Comparison of ENCODE assay signal across 38 mouse cellular contexts in genomic region chr14:7804558-7804905, GRCm38 (mm10). TPM values are rescaled to one million over a fixed set of nuclear protein-coding genes. Genes with fewer than 3 reads are reported as not detected.
"Had no signal": no experiment of that assay in that cellular context is flagged by ENCODE, and none has a peak within 500 bp of the region (broad histone marks: within the 10 kb centered on the region; RNA-seq: fewer than 3 reads in every experiment).

No protein-coding gene starts in this region.

- H3K4me3 ChIP-seq: heart, embryonic 10.5 days; heart, embryonic 12.5 days; hindbrain, embryonic 10.5 days; hindbrain, embryonic 12.5 days; intestine, embryonic 15.5 days; layer of hippocampus, adult 2 months; left cerebral cortex, adult 2 months; limb, embryonic 13.5 days; limb, embryonic 15.5 days; liver, embryonic 12.5 days had no signal

- ATAC-seq: inflammation-experienced regulatory T-cells, adult 6 months; intestine, embryonic 15.5 days; intestine, postnatal 0 days; liver, embryonic 12.5 days had no signal

- H3K4me2 ChIP-seq: heart, embryonic 12.5 days; hindbrain, embryonic 12.5 days; hindbrain, embryonic 14.5 days; intestine, embryonic 15.5 days; limb, embryonic 13.5 days; limb, embryonic 15.5 days; liver, embryonic 12.5 days had no signal

- H3K9ac ChIP-seq: heart, embryonic 12.5 days; hindbrain, embryonic 12.5 days; hindbrain, embryonic 14.5 days; intestine, embryonic 15.5 days; limb, embryonic 13.5 days; limb, embryonic 15.5 days; liver, embryonic 12.5 days had no signal

- H3K4me1 ChIP-seq: hindbrain, embryonic 12.5 days; limb, embryonic 13.5 days had no signal

- DNase-seq: gastrocnemius, postnatal 14 days; gastrocnemius, postnatal 36 days; heart, adult 18-20 months; heart, postnatal 10 days; heart, postnatal 4 days; kidney, adult 18-20 months; kidney, adult 8-10 months; kidney, postnatal 10 days; kidney, postnatal 25 days; kidney, postnatal 4 days; left cerebral cortex, postnatal 4 days had no signal

- H3K36me3 ChIP-seq: heart, embryonic 10.5 days; heart, embryonic 12.5 days; hindbrain, embryonic 10.5 days; hindbrain, embryonic 12.5 days; intestine, embryonic 15.5 days; limb, embryonic 13.5 days; limb, embryonic 15.5 days; liver, embryonic 12.5 days had no signal

- H3K27me3 ChIP-seq: heart, embryonic 12.5 days; hindbrain, embryonic 12.5 days; intestine, embryonic 15.5 days; limb, embryonic 13.5 days; limb, embryonic 15.5 days; liver, embryonic 12.5 days had no signal

- H3K27ac ChIP-seq: heart, embryonic 10.5 days; hindbrain, embryonic 10.5 days; hindbrain, embryonic 12.5 days; hindbrain, embryonic 14.5 days; intestine, embryonic 15.5 days; layer of hippocampus, adult 2 months; left cerebral cortex, adult 2 months; limb, embryonic 13.5 days; limb, embryonic 15.5 days; liver, embryonic 12.5 days had no signal

- H3K9me3 ChIP-seq: heart, embryonic 10.5 days; intestine, embryonic 15.5 days; limb, embryonic 15.5 days; liver, embryonic 12.5 days had no signal

RNA-seq across cellular contexts. Expression of gene Gm26661, which starts 13.1 kb away (rescaled TPM):
- total RNA-seq: gastrocnemius, adult 18-20 months; gastrocnemius, adult 8-10 months; gastrocnemius, postnatal 14 days; gastrocnemius, postnatal 36 days; heart, adult 18-20 months; heart, adult 8-10 months; heart, postnatal 10 days; heart, postnatal 25 days; heart, postnatal 4 days; layer of hippocampus, adult 2 months; layer of hippocampus, postnatal 10 days; layer of hippocampus, postnatal 25 days; left cerebral cortex, adult 2 months; left cerebral cortex, postnatal 14 days; left cerebral cortex, postnatal 4 days; liver, adult 2 months had no signal
- polyA plus RNA-seq: gonadal fat pad, adult 2 months; heart, embryonic 10.5 days; heart, embryonic 12.5 days; heart, embryonic 14.5 days; heart, embryonic 16.5 days; hindbrain, embryonic 10.5 days; hindbrain, embryonic 12.5 days; hindbrain, embryonic 14.5 days; inflammation-experienced regulatory T-cells, adult 6 months; intestine, embryonic 15.5 days; intestine, postnatal 0 days; kidney, embryonic 14.5 days; kidney, embryonic 16.5 days; limb, embryonic 11.5 days; limb, embryonic 13.5 days; limb, embryonic 15.5 days; liver, adult 2 months; liver, embryonic 12.5 days had no signal
